Mouse (Mus musculus): ENCODE results near the gene Pip5k1b.
A peak's percentile ranks its signal among the peaks of the same experiment; 100 is the strongest.

Pip5k1b gene

DNA sequence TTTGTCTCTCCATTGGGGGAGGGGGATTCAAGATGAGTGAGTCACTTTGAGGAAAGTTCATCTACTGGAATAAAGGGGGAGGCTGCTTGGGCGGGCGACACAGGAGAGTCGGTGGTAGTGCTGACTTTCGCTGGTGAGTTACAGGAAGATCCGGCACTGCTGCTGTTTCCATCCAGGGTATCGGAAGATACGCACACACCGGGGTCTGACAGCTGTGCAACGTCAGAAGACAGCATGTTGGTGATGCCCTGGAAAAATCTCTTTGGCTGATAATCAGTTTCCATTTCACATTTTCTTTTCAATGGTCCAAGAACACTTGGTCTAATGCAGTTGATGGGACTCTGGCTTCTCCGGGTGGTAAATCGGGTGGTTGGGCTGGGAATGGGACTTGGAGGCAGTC is 79.2 kb downstream of the Pip5k1b start:
- peak; percentile 54 for DNase-seq (ENCODE audit: low spot score)

DNA sequence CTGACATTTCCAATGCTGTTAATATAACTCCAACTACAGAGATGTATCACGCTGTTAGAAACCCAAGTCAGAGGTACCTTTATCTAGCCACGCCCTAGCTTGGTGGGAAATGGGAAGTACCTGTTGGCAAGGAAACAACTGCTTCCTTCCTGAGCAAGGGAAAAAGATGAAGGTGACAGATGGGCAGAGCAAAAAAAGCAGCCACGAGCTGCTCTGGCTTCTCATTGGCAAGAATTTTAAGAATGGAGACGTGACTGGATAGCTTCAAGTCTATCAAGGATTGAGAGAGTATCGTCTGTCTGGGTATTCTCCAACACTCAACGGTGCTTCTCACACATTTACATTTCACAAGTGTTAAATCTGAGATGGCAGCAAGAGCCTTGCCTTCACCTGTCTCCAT is 80.4 kb downstream of the Pip5k1b start:
- DNase-seq (ENCODE audit: low spot score) = no peak

DNA sequence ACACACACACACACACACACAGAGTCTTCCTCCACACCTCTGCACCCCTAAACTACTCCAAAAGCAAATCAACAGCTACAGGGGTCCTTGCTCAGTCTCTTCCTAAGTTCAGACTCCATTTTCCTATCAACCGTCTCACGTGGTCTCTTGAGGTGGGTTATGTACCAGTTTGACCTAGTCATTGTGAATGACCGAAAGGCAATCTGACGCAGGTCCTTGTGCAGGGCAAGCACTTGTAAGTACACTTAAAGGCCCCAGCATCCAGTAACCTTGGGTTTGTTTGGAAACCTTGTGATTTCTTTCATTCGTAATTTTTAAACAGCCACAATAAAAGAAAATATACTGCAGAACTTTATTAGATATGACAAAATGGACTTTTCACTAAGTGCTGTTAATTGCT is 83.2 kb downstream of the Pip5k1b start:
- DNase-seq (ENCODE audit: low spot score) = no peak

- no peak for DNase-seq (ENCODE audit: low spot score)
Observed at GRCm38 (mm10) chr19:24471538-24471937, 84.1 kb downstream of the Pip5k1b start.

GRCm38 (mm10) chr19:24469216-24469615 is 86.5 kb downstream of the Pip5k1b start:
- DNase-seq (ENCODE audit: low spot score) = no peak

DNA sequence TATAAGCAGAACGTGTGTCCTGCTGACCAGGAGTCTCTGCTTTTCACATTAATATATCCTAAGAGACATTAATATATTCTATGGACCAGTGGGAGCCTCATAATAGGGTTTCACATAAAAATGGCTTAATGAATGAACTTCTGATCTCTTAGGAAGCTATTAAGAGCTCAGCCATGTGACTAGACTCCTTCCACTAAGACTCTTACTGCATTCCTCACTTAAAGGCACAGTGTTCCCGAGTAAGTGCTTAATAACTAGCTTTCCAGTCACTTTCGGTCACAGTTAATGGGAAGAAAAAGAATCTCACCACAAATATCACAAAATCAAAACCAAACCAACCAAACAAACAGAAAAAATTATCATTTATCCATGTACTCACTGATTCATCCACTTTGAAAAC is 87.1 kb downstream of the Pip5k1b start:
- no peak for DNase-seq (ENCODE audit: low spot score)

DNA sequence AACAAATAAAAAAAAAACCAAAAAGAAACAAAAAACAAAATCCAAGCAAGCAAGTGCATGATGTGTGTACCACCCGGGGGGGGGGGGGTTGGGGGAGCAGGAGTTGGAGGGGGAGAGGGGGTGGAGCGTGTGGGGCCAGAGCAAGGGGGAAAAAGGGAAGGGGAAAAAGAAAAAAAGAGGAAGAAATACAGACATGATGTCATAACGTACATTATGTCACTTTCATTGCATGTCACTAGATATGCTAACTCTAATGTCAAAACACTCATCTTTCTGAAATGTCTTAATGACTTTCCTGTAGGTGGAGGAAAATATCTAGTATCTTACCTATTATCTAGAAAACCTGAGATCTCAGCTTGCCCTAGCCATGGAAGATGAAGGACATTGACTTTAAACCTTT is 92.7 kb downstream of the Pip5k1b start:
- DNase-seq (ENCODE audit: low spot score) = no peak

GRCm38 (mm10) chr19:24456591-24457231 is 99.0 kb downstream of the Pip5k1b start:
- no peak for DNase-seq (ENCODE audit: low spot score)

GRCm38 (mm10) chr19:24455249-24455960 is 100.3 kb downstream of the Pip5k1b start:
- no peak for DNase-seq (ENCODE audit: low spot score)

GRCm38 (mm10) chr19:24454451-24454850 is 101.2 kb downstream of the Pip5k1b start:
- DNase-seq (ENCODE audit: low spot score) = no peak

DNA sequence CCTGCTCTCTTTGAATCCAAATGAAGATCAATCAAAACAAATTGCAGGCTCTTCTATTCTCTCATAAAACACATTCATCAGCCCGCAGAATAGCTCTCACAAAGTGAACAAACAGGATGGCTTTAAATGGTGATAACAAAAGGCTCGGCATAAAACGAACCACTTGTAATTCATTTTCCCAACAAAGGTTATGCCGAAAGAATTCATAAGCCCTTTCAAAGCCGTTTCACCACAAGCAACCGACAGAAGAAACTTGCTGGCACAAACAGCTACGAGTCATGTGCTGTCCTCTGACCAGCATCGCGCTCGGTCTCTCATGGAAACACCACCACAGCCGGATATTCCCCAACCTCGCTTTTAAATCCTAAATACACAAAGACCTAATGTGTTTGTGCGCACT is 102.3 kb downstream of the Pip5k1b start:
- peak; percentile 28 for DNase-seq (ENCODE audit: low spot score)

- peak; percentile 43 for DNase-seq (ENCODE audit: low spot score)
Observed at GRCm38 (mm10) chr19:24452441-24452898, 103.2 kb downstream of the Pip5k1b start.

GRCm38 (mm10) chr19:24451626-24452025 is 104.0 kb downstream of the Pip5k1b start:
- no peak for DNase-seq (ENCODE audit: low spot score)

DNA sequence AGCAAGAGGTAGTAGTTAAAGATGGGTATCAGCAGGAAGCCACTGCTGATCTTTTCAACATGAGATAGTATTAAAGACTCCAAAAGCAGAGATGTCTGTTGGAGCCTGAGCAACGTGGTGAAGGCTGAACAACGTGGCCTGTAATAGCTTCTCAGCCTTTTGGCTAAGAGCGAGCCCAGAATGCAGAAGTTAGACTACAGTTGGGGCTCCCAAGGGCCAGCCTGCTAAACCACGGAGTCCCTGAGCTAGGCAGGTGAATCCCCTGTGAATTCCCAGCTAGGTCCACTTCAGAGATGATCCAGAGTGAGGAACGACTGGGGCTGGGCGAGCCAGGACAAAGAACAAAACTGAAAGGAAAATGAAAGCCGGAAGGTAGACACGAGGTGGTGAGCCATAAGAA is 104.9 kb downstream of the Pip5k1b start:
- DNase-seq (ENCODE audit: low spot score) = no peak

DNA sequence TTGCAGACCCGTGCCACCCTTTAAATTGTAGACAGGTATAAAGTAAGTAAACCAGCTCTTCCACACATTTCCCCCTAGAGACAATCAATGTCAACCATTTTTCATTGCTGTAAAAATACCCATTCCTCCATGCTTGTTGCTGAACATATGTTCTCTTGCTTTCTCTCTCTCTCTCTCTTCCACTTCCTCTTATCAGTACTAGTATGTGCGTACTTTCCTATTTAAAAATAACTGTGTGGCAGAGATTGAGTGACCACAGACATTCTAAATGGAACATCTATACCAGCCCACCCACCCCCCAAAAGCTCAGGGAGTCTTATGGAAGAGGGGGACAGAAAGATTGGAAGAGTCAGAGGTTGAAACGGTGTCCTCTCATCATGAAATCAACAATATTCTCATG is 111.3 kb downstream of the Pip5k1b start:
- DNase-seq (ENCODE audit: low spot score) = no peak

DNA sequence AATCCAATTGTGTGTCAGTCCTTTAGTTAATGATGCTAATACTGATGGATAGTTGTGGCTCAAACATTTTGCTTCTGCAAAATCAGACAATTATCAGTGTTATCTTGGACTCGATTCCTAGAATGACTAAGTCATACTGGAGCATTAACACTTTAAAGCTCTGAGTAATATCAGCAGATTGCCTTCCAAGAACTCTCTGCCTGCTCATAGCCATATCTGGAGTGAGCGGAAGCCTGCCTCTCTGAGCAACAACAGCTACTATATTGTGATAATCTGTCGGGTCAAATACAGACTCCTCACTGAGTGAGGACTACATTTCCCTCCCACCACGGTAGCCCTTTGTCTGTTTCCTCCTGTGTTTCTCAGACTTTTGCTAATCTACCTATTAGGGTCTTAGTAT is 116.0 kb downstream of the Pip5k1b start:
- DNase-seq (ENCODE audit: low spot score) = no peak

DNA sequence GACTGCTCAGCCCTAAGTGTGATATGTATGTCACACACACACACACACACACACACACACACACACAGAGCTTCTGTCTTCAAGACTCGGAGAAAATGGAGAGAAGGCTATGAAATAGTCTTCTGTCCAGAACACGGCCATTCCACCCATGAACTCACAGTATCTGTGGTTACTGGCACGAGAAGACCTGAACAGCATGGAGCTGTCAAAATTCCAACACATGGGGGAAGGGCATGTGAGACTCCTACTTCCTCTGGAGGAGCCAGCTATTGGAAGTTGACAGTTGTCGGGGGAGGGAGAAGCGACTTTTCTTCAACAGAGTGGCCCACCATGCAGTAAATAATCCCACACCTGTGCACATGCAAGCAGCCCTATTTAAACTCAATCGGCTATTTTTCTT is 121.4 kb downstream of the Pip5k1b start:
- no peak for DNase-seq (ENCODE audit: low spot score)

DNA sequence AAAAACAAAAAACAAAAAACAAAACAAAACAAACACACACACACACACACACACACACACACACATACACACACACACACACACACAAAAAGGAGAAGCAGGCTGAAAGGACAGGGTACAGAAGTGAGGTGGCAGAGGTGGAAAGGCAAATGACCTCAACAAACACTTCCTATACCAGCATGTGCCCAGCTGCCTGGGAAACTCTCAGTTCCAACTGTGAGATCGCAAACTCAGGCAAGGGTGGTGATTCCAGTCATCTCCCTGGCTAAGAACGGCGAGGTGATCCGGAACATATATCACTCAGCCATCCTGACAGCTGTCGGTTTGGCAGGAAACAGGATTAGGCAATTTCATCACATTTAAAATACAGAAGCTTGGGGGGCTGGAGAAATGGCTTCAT is 123.2 kb downstream of the Pip5k1b start:
- no peak for DNase-seq (ENCODE audit: low spot score)

- DNase-seq (ENCODE audit: low spot score) = no peak
Observed at GRCm38 (mm10) chr19:24431381-24431780, 124.3 kb downstream of the Pip5k1b start.

DNA sequence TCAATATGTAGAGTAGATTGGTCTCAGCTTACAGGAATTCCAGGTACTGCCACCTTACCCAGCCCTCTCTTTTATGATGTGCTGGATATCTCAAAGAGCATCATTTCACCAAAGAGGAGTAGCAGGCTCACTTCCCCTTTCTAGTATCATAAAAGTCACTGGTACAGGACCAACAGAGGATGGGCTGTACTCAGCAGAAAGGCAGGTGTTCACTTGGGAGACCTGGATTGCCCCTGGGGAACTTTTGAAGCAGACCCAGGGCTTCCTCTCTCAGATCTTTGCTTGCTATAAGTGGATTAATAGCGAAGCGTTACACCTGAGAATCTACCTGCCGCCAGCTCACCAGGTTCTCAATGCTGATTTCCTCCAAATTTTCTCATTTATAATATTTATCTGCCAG is 127.7 kb downstream of the Pip5k1b start:
- DNase-seq (ENCODE audit: low spot score) = no peak

DNA sequence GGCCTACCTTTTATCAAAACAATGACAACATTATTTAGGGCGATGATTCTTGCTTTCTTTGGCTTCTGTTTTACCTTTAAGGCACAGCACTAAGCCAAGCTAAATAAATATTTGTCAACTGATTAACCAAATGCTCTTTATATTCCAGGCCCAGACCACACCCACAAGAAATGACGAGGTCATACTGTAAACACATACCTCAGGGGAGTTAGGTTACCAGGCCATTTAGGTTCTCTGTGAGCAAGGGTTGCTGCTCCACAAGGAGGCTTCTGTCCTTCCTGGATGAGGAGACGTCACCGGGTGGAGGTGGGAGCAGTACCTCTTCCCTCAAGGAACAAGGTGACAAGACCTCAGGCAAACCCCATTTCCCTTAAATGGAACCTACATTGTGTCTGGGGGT is 128.4 kb downstream of the Pip5k1b start:
- no peak for DNase-seq (ENCODE audit: low spot score)

DNA sequence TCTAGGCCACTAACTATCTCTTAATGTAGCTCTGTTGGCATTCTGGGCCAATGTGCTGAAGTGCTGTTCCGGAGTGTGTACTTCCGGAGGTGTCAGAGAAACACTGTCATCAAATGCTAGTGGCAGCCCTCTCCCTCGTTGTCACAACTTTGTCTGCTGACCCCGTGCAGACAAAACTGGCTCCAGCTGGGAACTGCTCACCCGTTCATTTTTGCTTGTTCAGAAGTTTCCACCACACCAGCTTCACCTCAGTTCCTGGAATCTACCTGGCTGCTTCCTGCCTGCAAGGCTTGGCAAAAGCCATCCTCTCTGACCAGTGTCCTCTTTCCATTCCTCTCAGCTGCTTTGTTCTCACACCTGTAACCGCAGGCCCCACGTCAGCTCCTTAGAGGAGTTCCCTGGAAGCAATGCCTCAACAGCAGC is 128.9 kb downstream of the Pip5k1b start:
- DNase-seq (ENCODE audit: low spot score) = no peak

DNA sequence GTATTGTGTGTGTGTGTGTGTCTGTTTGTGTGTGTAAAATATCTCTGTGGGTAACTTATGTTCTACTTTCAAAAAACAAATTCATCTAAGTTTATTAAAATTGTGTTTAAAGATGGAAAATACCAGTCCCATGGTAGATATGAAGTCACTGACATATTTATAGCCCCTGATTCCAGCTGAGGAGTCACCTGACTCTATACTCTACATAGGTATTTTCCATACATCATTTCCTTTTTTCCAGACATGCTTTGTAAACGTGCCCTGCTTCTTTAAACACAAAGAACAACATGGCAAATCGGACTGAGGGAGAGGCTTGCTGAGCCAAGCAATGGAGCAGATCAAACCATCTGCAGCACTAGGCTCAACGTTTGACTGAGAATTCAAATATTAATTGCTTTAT is 137.6 kb downstream of the Pip5k1b start:
- no peak for DNase-seq (ENCODE audit: low spot score)

GRCm38 (mm10) chr19:24417659-24418004 is 138.0 kb downstream of the Pip5k1b start:
- no peak for DNase-seq (ENCODE audit: low spot score)
